Mouse (Mus musculus) stomach, embryonic 15.5 days (tissue): Measurements from ENCODE around the gene Cyp2a5. TPM values are rescaled to one million over a fixed set of nuclear protein-coding genes. Genes with fewer than 3 reads are reported as not detected.

Source experiments
- polyA plus RNA-seq: library from polyadenylated mRNA; unstranded; fragments of >200 nt; fragmentation: Nextera tagmentation; extraction: Ambion mirVana; gene quantifications from 2 replicates; pipeline ENCODE4 v1.2.1, GENCODE M21; 2015

Gene Cyp2a5
- polyA plus RNA-seq, 1 experiment from 2014 or later, result 1.1 TPM

Other genes starting within 250 kb of the Cyp2a5 start
- gene Vmn1r185, start 216.8 kb upstream of the Cyp2a5 start, polyA plus RNA-seq, result not detected in 2 replicates
- not detected in 2 replicates for gene Cyp2b23, start 148.9 kb upstream of the Cyp2a5 start, polyA plus RNA-seq
- gene Cyp2b19, start 78.2 kb upstream of the Cyp2a5 start, polyA plus RNA-seq, result 0.09 TPM in 1 of 2 replicates, not detected in the other
- not detected in 2 replicates for gene Cyp2g1, start 26.4 kb upstream of the Cyp2a5 start, polyA plus RNA-seq
- not detected in 2 replicates for gene Cyp2a22, start 104.1 kb downstream of the Cyp2a5 start, polyA plus RNA-seq
- 0.18 TPM in 1 of 2 replicates, not detected in the other for gene Cyp2a12, start 193.8 kb downstream of the Cyp2a5 start, polyA plus RNA-seq